In the genomic region with DNA sequence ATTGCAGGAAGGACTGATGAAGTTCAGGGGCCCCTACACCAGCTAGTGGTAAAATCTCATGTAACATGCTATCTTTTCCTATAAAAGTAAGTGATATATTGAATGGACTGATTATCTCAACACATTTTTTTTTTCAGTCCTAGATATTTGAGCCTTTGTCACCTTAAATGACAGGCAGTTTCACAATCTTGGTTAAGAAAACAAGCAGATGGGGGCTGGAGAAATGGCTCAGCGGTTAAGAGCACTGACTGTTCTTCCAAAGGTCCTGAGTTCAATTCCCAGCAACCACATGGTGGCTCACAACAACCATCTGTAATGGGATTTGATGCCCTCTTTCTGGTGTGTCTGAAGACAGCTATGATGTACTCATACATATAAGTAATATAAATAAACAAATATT, we compare ENCODE assay signal across 10 mouse cellular contexts. TPM values are rescaled to one million over a fixed set of nuclear protein-coding genes. Genes with fewer than 3 reads are reported as not detected.
DNase-seq lines count a peak whose midpoint lies in the region; ATAC-seq and TF ChIP-seq lines count a peak whose summit lies in the region.
"Had no signal": no experiment of that assay in that cellular context is flagged by ENCODE, and none has a peak within 500 bp of the region (broad histone marks: within the 10 kb centered on the region; RNA-seq: fewer than 3 reads in every experiment).

No protein-coding gene starts in this region.

- intact Hi-C loops in left cerebral cortex, adult 2 months (cut with DNase I) = loop anchor here (10.0 kb wide), 1 partner anchor 427 kb away; the partner anchor contains the start of genes Nipal3 and Stpg1

- H3K4me3 ChIP-seq in lung, embryonic 14.5 days (ENCODE audit: low read depth, low read length) = peak overlapping the region; percentile 79
- no peak overlapping the region for H3K4me3 ChIP-seq in forebrain, embryonic 13.5 days
- H3K4me3 ChIP-seq in limb, embryonic 14.5 days (replicated peaks; ENCODE audit: low read length) = peak overlapping the region; percentile 75; the same call in 1 of the 2 replicates
- H3K4me3 ChIP-seq in neural tube, embryonic 14.5 days (ENCODE audit: low read depth, low read length) = no peak overlapping the region; the same call in 1 of the 2 replicates
- no peak overlapping the region for H3K4me3 ChIP-seq in left cerebral cortex, adult 2 months

- H3K36me3 ChIP-seq in lung, embryonic 14.5 days (ENCODE audit: insufficient read depth) = peaks cover 15% of the 10 kb centered on the region
- peaks cover 21% of the 10 kb centered on the region for H3K36me3 ChIP-seq in forebrain, embryonic 13.5 days (ENCODE audit: poor library complexity, severe bottlenecking)
- peaks cover 19% of the 10 kb centered on the region for H3K36me3 ChIP-seq in limb, embryonic 14.5 days (ENCODE audit: control insufficient read depth, insufficient read depth, low read length)
- H3K36me3 ChIP-seq in neural tube, embryonic 14.5 days (ENCODE audit: control insufficient read depth, insufficient read depth, low read length) = no peaks in the 10 kb centered on the region

- 0 out of 2 replicates have a peak overlapping the region, but pooled peaks have one; percentile 73 for H3K9ac ChIP-seq in lung, embryonic 14.5 days
- H3K9ac ChIP-seq in forebrain, embryonic 13.5 days = no peak overlapping the region
- no peak overlapping the region for H3K9ac ChIP-seq in limb, embryonic 14.5 days (ENCODE audit: low read depth, low read length, severe bottlenecking)
- no peak overlapping the region for H3K9ac ChIP-seq in neural tube, embryonic 14.5 days (replicated peaks; ENCODE audit: low read depth, low read length)

- H3K27me3 ChIP-seq in lung, embryonic 14.5 days (ENCODE audit: insufficient read depth, low read length) = no peaks in the 10 kb centered on the region
- no peaks in the 10 kb centered on the region for H3K27me3 ChIP-seq in forebrain, embryonic 13.5 days
- H3K27me3 ChIP-seq in limb, embryonic 14.5 days (ENCODE audit: control insufficient read depth, insufficient read depth, low read length) = no peaks in the 10 kb centered on the region
- H3K27me3 ChIP-seq in neural tube, embryonic 14.5 days (ENCODE audit: control insufficient read depth, insufficient read depth, low read length) = no peaks in the 10 kb centered on the region
- H3K27me3 ChIP-seq: Patski had no signal

- H3K4me1 ChIP-seq in lung, embryonic 14.5 days (ENCODE audit: insufficient read depth) = no peaks in the 10 kb centered on the region
- peaks cover 17% of the 10 kb centered on the region for H3K4me1 ChIP-seq in forebrain, embryonic 13.5 days
- peaks cover 8% of the 10 kb centered on the region; the same call in 1 of the 2 replicates for H3K4me1 ChIP-seq in limb, embryonic 14.5 days (ENCODE audit: control insufficient read depth, insufficient read depth, low read length)
- peaks cover 6% of the 10 kb centered on the region for H3K4me1 ChIP-seq in neural tube, embryonic 14.5 days (ENCODE audit: control insufficient read depth, insufficient read depth, low read length)

- no peaks in the 10 kb centered on the region for H3K9me3 ChIP-seq in lung, embryonic 14.5 days (ENCODE audit: low read depth, low read length)
- no peaks in the 10 kb centered on the region for H3K9me3 ChIP-seq in forebrain, embryonic 13.5 days (replicated peaks)
- no peaks in the 10 kb centered on the region for H3K9me3 ChIP-seq in limb, embryonic 14.5 days (ENCODE audit: control insufficient read depth, low read length)
- no peaks in the 10 kb centered on the region for H3K9me3 ChIP-seq in neural tube, embryonic 14.5 days (ENCODE audit: control insufficient read depth, low read length)

- TF ChIP-seq POLR2A in limb, embryonic 14.5 days (IDR thresholded peaks at IDR 0.05; ENCODE audit: borderline replicate concordance, extremely low read depth, insufficient read depth, insufficient read length) = no peak

- ATAC-seq in lung, embryonic 14.5 days (ENCODE audit: insufficient read depth) = no peak
- no peak for ATAC-seq in forebrain, embryonic 13.5 days
- no peak for ATAC-seq in limb, embryonic 14.5 days (ENCODE audit: low FRiP score, low read depth)
- no peak for ATAC-seq in neural tube, embryonic 14.5 days (ENCODE audit: low read depth)
- ATAC-seq: Patski had no signal

- DNase-seq in lung, embryonic 14.5 days = no peak
- DNase-seq in lung, postnatal 25 days (ENCODE audit: low spot score) = no peak
- DNase-seq in limb, embryonic 14.5 days (ENCODE audit: low spot score) = no peak
- no peak for DNase-seq in spleen, postnatal 14 days (ENCODE audit: low spot score in 2 of 2)
- no peak for DNase-seq in left cerebral cortex, adult 2 months (ENCODE audit: extremely low spot score in 1 of 2, low spot score in 2 of 2)
- DNase-seq in T-cell, adult 2 months (ENCODE audit: low spot score) = no peak
- DNase-seq: right cerebral cortex, postnatal 14 days had no signal

- no peak overlapping the region for H3K27ac ChIP-seq in lung, embryonic 14.5 days (ENCODE audit: low read depth)
- no peak overlapping the region for H3K27ac ChIP-seq in forebrain, embryonic 13.5 days
- H3K27ac ChIP-seq in limb, embryonic 14.5 days (replicated peaks; ENCODE audit: low read depth, low read length) = no peak overlapping the region
- no peak overlapping the region for H3K27ac ChIP-seq in neural tube, embryonic 14.5 days (ENCODE audit: low read depth, low read length)
- H3K27ac ChIP-seq in left cerebral cortex, adult 2 months = no peak overlapping the region

- H3K4me2 ChIP-seq in lung, embryonic 14.5 days = peak overlapping the region; percentile 98
- peak overlapping the region; percentile 88 for H3K4me2 ChIP-seq in forebrain, embryonic 13.5 days
- H3K4me2 ChIP-seq in limb, embryonic 14.5 days (replicated peaks; ENCODE audit: low read depth, low read length, severe bottlenecking) = peak overlapping the region; percentile 76
- peak overlapping the region; percentile 60; the same call in 1 of the 2 replicates for H3K4me2 ChIP-seq in neural tube, embryonic 14.5 days (ENCODE audit: low read depth, low read length)

- no peak for TF ChIP-seq CTCF in lung, embryonic 14.5 days (IDR thresholded peaks at IDR 0.05; ENCODE audit: low read depth)
- TF ChIP-seq CTCF in left cerebral cortex, adult 2 months (IDR thresholded peaks at IDR 0.05) = no peak

- 58% methylated on average over 1 of the region's 1 CpGs for WGBS in lung, embryonic 14.5 days
- 90% methylated on average over 1 of the region's 1 CpGs for WGBS in forebrain, embryonic 13.5 days
- 88% methylated on average over 1 of the region's 1 CpGs for WGBS in limb, embryonic 14.5 days
- 91% methylated on average over 1 of the region's 1 CpGs for WGBS in neural tube, embryonic 14.5 days

RNA-seq across cellular contexts. Expression of gene Fuca1, which starts 1.7 kb away (rescaled TPM):
- 65.1 and 72.7 TPM in 2 replicates for polyA plus RNA-seq in lung, embryonic 14.5 days (2014; fragmentation: Nextera tagmentation; extraction: Ambion mirVana)
- 41.7 and 56.6 TPM in 2 replicates for polyA plus RNA-seq in forebrain, embryonic 13.5 days (2015; fragmentation: Nextera tagmentation; extraction: Ambion mirVana)
- polyA plus RNA-seq in limb, embryonic 14.5 days (2012; rRNA removed) = 45.6 and 50.1 TPM in 2 replicates
- 80.8 and 92.8 TPM in 2 replicates for polyA plus RNA-seq in limb, embryonic 14.5 days (2014; fragmentation: Nextera tagmentation; extraction: Ambion mirVana)
- 68.6 and 70.6 TPM in 2 replicates for polyA plus RNA-seq in neural tube, embryonic 14.5 days (2014; fragmentation: Nextera tagmentation; extraction: Ambion mirVana)
- total RNA-seq in left cerebral cortex, adult 2 months (2021) = 10 to 100 TPM; 34.9 to 37.9 TPM

RNA-seq across cellular contexts. Expression of gene Hmgcl, which starts 24.1 kb away (rescaled TPM):
- 71.7 and 78.1 TPM in 2 replicates for polyA plus RNA-seq in lung, embryonic 14.5 days (2014; fragmentation: Nextera tagmentation; extraction: Ambion mirVana)
- 56.2 and 57.1 TPM in 2 replicates for polyA plus RNA-seq in forebrain, embryonic 13.5 days (2015; fragmentation: Nextera tagmentation; extraction: Ambion mirVana)
- polyA plus RNA-seq in limb, embryonic 14.5 days (2012; rRNA removed) = 60.8 and 69.7 TPM in 2 replicates
- polyA plus RNA-seq in limb, embryonic 14.5 days (2014; fragmentation: Nextera tagmentation; extraction: Ambion mirVana) = 93.4 and 97.6 TPM in 2 replicates
- polyA plus RNA-seq in neural tube, embryonic 14.5 days (2014; fragmentation: Nextera tagmentation; extraction: Ambion mirVana) = 58.4 and 66.1 TPM in 2 replicates
- 10 to 100 TPM; 33.4 to 34.1 TPM for total RNA-seq in left cerebral cortex, adult 2 months (2021)

RNA-seq across cellular contexts. Expression of gene Cnr2, which starts 27.0 kb away (rescaled TPM):
- polyA plus RNA-seq in lung, embryonic 14.5 days (2014; fragmentation: Nextera tagmentation; extraction: Ambion mirVana) = 0.71 and 0.73 TPM in 2 replicates
- 0.13 and 0.21 TPM in 2 replicates for polyA plus RNA-seq in forebrain, embryonic 13.5 days (2015; fragmentation: Nextera tagmentation; extraction: Ambion mirVana)
- 0.70 TPM in 2 replicates for polyA plus RNA-seq in limb, embryonic 14.5 days (2012; rRNA removed)
- 0.57 and 0.94 TPM in 2 replicates for polyA plus RNA-seq in limb, embryonic 14.5 days (2014; fragmentation: Nextera tagmentation; extraction: Ambion mirVana)
- polyA plus RNA-seq in neural tube, embryonic 14.5 days (2014; fragmentation: Nextera tagmentation; extraction: Ambion mirVana) = 0.13 and 0.15 TPM in 2 replicates
- under 1 TPM in 1 of 2 experiments, not detected in 1; 0.11 TPM for total RNA-seq in left cerebral cortex, adult 2 months (2021)

RNA-seq across cellular contexts. Expression of gene Gale, which starts 41.3 kb away (rescaled TPM):
- 27.0 and 30.3 TPM in 2 replicates for polyA plus RNA-seq in lung, embryonic 14.5 days (2014; fragmentation: Nextera tagmentation; extraction: Ambion mirVana)
- polyA plus RNA-seq in forebrain, embryonic 13.5 days (2015; fragmentation: Nextera tagmentation; extraction: Ambion mirVana) = 28.7 and 33.6 TPM in 2 replicates
- polyA plus RNA-seq in limb, embryonic 14.5 days (2012; rRNA removed) = 83.7 and 101 TPM in 2 replicates
- 52.0 and 59.3 TPM in 2 replicates for polyA plus RNA-seq in limb, embryonic 14.5 days (2014; fragmentation: Nextera tagmentation; extraction: Ambion mirVana)
- 35.8 and 44.1 TPM in 2 replicates for polyA plus RNA-seq in neural tube, embryonic 14.5 days (2014; fragmentation: Nextera tagmentation; extraction: Ambion mirVana)
- 10 to 100 TPM; 22.0 to 22.9 TPM for total RNA-seq in left cerebral cortex, adult 2 months (2021)

RNA-seq across cellular contexts. Expression of gene Pnrc2, which starts 48.5 kb away (rescaled TPM):
- polyA plus RNA-seq in lung, embryonic 14.5 days (2014; fragmentation: Nextera tagmentation; extraction: Ambion mirVana) = 191 and 206 TPM in 2 replicates
- 180 and 185 TPM in 2 replicates for polyA plus RNA-seq in forebrain, embryonic 13.5 days (2015; fragmentation: Nextera tagmentation; extraction: Ambion mirVana)
- polyA plus RNA-seq in limb, embryonic 14.5 days (2012; rRNA removed) = 105 and 106 TPM in 2 replicates
- 165 and 178 TPM in 2 replicates for polyA plus RNA-seq in limb, embryonic 14.5 days (2014; fragmentation: Nextera tagmentation; extraction: Ambion mirVana)
- polyA plus RNA-seq in neural tube, embryonic 14.5 days (2014; fragmentation: Nextera tagmentation; extraction: Ambion mirVana) = 85.7 and 100 TPM in 2 replicates
- total RNA-seq in left cerebral cortex, adult 2 months (2021) = 10 to 100 TPM; 41.1 to 41.7 TPM

Comparison
In these comparisons a context has a peak if more than half of its experiments do, and no peak if none do; other contexts are left out.
1. H3K4me3 ChIP-seq: peak in lung, embryonic 14.5 days (single experiment) and limb, embryonic 14.5 days (single experiment); none in forebrain, embryonic 13.5 days (single experiment), neural tube, embryonic 14.5 days (single experiment) and left cerebral cortex, adult 2 months (single experiment).
2. Peak in every context shown above with its lines, with median percentiles within 50 percentile points of each other: H3K4me2 ChIP-seq.